ENCODE assay signal across 19 mouse cellular contexts in genomic region chr5:120129761-120130160, GRCm38 (mm10). TPM values are rescaled to one million over a fixed set of nuclear protein-coding genes. Genes with fewer than 3 reads are reported as not detected.
DNase-seq lines count a peak whose midpoint lies in the region; ATAC-seq and TF ChIP-seq lines count a peak whose summit lies in the region.
"Had no signal": no experiment of that assay in that cellular context is flagged by ENCODE, and none has a peak within 500 bp of the region (broad histone marks: within the 10 kb centered on the region; RNA-seq: fewer than 3 reads in every experiment).

No protein-coding gene starts in this region.

- H3K9me3 ChIP-seq in forebrain, postnatal 0 days (ENCODE audit: low read length) = no peaks in the 10 kb centered on the region

- TF ChIP-seq CTCF in layer of hippocampus, adult 2 months (conservative IDR thresholded peaks at IDR 0.05) = peak; percentile 27; the same call in 1 of the 2 replicates
- TF ChIP-seq CTCF in forebrain, postnatal 0 days (IDR thresholded peaks at IDR 0.05; ENCODE audit: low read depth) = no peak

- DNase-seq in layer of hippocampus, adult 2 months (ENCODE audit: low spot score in 2 of 2) = no peak
- DNase-seq in layer of hippocampus, adult 11-12 months (ENCODE audit: low spot score) = no peak
- DNase-seq in CD4-positive, CD25-positive, alpha-beta regulatory T cell, adult 2 months (ENCODE audit: low read depth, low spot score) = peak; percentile 13
- peak; percentile 61 for DNase-seq in R1 (ENCODE audit: low read depth, low spot score)
- DNase-seq in Muller cell, postnatal 12 days (ENCODE audit: inconsistent ontology term) = no peak
- DNase-seq in forebrain, postnatal 0 days = no peak
- DNase-seq: cerebellum, adult 11-12 months; gastrocnemius, postnatal 36 days; heart, postnatal 4 days; kidney, adult 2 months; kidney, postnatal 10 days; layer of hippocampus, postnatal 36 days; right cerebral cortex, postnatal 14 days; spleen, adult 18-20 months had no signal

- peaks cover 54% of the 10 kb centered on the region for H3K36me3 ChIP-seq in forebrain, postnatal 0 days (ENCODE audit: insufficient read depth)

- H3K27me3 ChIP-seq in forebrain, postnatal 0 days (ENCODE audit: insufficient read depth, low read length) = no peaks in the 10 kb centered on the region

- 93% methylated on average over 7 of the region's 7 CpGs for WGBS in forebrain, postnatal 0 days

- H3K9ac ChIP-seq in forebrain, postnatal 0 days = no peak overlapping the region
- H3K9ac ChIP-seq: hindbrain, embryonic 14.5 days; lung, embryonic 14.5 days had no signal

- H3K27ac ChIP-seq in layer of hippocampus, adult 2 months = no peak overlapping the region
- no peak overlapping the region for H3K27ac ChIP-seq in forebrain, postnatal 0 days (ENCODE audit: low read depth, low read length)
- H3K27ac ChIP-seq: hindbrain, embryonic 14.5 days had no signal

- no peaks in the 10 kb centered on the region for H3K4me1 ChIP-seq in forebrain, postnatal 0 days (ENCODE audit: insufficient read depth)

- ATAC-seq in megakaryocyte progenitor cell, adult 5-6 weeks (replicated peaks; ENCODE audit: poor library complexity) = peak; percentile 3; the same call in 1 of the 2 replicates
- ATAC-seq in forebrain, postnatal 0 days = no peak

- H3K4me2 ChIP-seq in forebrain, postnatal 0 days (ENCODE audit: low read depth) = no peak overlapping the region
- H3K4me2 ChIP-seq: hindbrain, embryonic 14.5 days; liver, embryonic 11.5 days; lung, embryonic 14.5 days; midbrain, embryonic 11.5 days had no signal

- no peak overlapping the region for H3K4me3 ChIP-seq in layer of hippocampus, adult 2 months
- H3K4me3 ChIP-seq in forebrain, postnatal 0 days (ENCODE audit: low read depth, low read length) = no peak overlapping the region

RNA-seq across cellular contexts. Expression of gene Rbm19, which starts 13.5 kb away (rescaled TPM):
- total RNA-seq in layer of hippocampus, adult 2 months (2021) = 10 to 100 TPM; 18.9 to 23.3 TPM
- total RNA-seq in megakaryocyte progenitor cell, adult 5-6 weeks (2015) = 9.6 and 14.1 TPM in 2 replicates
- 17.6 and 19.1 TPM in 2 replicates for total RNA-seq in megakaryocyte progenitor cell, adult 5-6 weeks (2017)
- 19.1 and 27.2 TPM in 2 replicates for total RNA-seq in forebrain, postnatal 0 days (2014; rRNA removed)
- 9.9 and 15.0 TPM in 2 replicates for polyA plus RNA-seq in forebrain, postnatal 0 days (2015; fragmentation: Nextera tagmentation; extraction: Ambion mirVana)

Comparison
In these comparisons a context has a peak if more than half of its experiments do, and no peak if none do; other contexts are left out.
1. DNase-seq: peak in CD4-positive, CD25-positive, alpha-beta regulatory T cell, adult 2 months (single experiment) and R1 (single experiment); none in layer of hippocampus, adult 2 months (0 of 2), layer of hippocampus, adult 11-12 months (single experiment), Muller cell, postnatal 12 days (single experiment) and forebrain, postnatal 0 days (single experiment).